Mouse (Mus musculus) retina, postnatal 1 day (tissue): ENCODE results near the gene Zdhhc18.

ENCODE experiments used
- DNase-seq: peaks from one replicate; pipeline ENCODE4 v3.0.0-alpha.2; 2012

The Zdhhc18 gene

GRCm38 (mm10) chr4:133649989-133650699, at the start of gene Zdhhc18:
Zdhhc18 (minus strand) TSS chr4:133650154.
- DNase-seq, result peak; percentile 83

DNA sequence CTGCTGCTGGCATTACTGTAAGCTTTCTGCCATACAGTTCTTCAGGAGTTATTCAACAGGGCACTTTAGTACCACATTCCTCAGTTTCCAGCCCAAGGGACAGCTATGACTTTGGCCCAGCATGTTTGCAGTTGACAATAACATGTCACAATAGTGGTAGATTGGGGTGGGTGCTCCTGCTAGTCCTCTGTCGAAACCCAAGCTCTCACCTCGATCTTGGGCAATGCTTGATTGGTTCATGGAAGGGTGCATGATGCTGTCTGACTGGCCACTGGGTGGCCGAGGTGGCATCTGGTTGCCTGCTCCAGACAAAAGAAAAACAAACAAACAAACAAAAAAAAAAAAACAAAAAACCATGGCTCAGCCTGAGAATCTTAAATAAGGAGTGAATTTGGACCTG, 45.4 kb upstream of the Zdhhc18 start:
- DNase-seq, result no peak

DNA sequence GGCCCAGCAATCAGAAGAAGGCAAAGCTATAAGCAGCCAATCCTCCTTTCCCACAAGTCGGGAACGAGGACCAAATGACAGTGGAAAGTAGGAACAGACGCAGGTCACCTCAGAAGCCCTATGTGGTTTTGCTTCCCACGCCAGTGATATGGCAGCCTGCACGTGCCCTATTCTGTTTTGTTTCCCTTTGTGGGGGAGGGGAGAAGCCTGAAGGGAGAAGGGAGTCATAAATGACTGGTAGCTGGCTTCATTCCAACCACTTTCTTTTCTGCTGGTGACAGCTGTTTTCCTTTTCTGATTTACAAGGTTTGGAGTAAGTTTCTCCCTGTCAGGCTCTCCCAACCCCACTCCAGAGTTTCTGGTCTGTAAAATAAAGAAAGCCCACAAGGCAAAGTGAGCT, 40.3 kb upstream of the Zdhhc18 start:
- peak; percentile 19 for DNase-seq

DNA sequence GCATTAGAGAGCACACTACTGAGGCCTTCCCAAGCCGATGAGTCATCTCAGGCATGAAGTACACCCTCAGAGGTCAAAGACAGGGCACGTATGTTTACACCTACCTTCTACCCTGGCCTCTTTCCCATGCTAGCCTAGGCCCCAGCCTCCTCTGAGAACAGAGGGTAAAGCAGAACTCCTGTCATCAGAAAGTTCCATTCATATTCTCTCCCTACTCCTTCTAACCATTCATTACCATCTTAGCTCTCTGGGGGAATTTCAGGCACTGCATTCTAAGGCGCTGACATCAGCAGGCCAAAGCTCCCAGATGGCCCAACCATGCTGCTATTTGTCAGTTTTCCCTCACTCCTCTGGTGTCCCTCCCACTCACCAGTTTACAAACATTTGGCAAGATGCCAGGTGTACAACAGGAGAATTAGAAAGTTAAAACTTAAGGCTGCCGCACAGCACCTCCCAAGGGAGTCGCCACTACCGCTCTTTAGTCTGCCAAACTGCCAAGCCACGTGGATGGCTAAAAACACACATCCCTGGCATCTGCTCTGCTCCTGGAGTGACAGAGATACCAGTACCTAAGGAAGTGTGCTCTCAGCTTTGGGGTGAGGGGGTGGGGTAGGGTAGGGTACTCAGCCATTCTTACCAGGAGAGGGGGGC, 38.6 kb upstream of the Zdhhc18 start:
- DNase-seq, result no peak

DNA sequence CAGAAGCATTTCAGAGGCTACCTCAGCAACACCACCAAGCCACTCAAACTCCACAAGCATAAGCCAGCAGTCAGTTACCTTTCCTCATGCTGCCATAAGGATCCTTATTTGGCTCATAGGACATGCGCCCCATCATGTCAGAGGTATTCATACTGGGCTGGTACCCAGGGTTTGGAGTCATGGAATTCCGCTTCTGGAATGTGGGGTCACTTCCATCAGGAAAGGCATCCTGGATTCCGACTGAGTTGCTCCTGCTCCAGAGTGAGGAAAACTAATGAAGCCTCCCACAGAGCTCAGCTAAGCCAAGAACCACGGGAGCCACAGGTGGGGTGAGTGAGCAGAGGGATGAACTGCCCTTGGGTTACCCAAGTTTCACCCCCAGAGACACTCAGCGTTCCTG, 37.2 kb upstream of the Zdhhc18 start:
- DNase-seq, result no peak

DNA sequence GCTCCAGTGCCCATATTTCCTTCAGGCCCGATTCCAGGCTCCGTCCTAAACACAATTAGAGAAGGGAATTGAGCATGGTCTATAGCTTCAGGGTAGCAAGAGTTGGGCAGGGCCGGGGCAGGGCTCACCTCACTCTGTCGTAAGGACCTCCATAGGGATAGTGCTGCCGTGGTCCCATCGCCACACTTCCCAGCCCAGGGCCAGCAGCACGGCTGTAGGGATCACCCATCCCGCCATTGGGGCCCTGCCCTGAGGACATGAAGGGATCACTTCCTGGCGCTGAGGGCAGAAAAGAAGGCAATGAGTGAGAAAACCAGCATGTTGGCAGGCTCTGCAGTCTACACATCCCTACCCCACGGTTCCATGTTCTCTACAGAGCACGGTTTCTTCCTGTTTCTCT, 36.6 kb upstream of the Zdhhc18 start:
- no peak for DNase-seq

DNA sequence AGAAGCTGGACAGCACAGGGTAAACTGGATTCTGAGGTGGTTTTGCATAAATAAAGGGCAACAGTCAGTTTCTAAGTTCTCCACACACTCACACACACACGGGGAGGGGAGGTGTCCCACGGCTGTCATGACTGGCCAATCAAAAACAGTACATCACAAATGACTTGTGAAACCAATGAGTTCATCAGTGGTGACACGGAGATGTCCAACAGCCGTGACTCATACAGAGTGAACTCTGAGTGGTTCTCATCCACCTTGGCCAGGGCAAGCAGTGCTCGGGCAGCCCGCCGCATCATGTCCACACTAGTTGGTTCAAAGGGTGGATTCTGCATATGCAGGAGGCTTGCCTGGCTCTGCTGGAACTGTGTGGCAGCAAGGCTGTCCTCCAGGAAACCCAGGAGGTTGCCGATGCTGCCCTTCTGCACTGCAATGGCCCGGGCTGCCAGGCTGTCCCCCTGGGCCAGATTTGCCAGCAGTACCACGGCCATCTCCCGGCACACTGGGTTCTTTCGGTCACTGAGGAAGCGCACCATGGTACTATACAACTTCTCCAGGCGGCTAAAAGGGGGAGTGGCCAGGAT, 30.3 kb upstream of the Zdhhc18 start:
- no peak for DNase-seq

- no peak for DNase-seq
Measured at GRCm38 (mm10) chr4:133679629-133680028, 29.7 kb upstream of the Zdhhc18 start.

- no peak for DNase-seq
Measured at GRCm38 (mm10) chr4:133677266-133677665, 27.3 kb upstream of the Zdhhc18 start.

DNA sequence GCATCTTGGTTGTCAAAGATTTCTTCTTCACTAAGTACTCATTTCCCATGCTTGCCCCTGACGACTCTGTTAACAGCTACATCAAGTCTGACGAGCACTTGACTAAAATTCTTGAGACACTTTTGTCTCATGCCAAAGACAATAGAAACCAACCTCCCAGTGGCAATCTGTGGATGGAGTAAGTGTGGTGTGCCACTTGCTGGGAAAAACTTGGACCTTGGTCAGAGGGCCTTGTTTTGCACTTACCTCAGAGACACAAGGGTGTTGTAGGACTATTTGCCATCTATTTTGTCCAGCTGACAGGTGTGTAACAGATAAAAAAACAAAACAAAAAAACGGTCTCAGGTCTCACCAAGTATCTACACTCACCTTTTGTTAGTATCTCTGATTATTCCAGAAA, 26.2 kb upstream of the Zdhhc18 start:
- no peak for DNase-seq

DNA sequence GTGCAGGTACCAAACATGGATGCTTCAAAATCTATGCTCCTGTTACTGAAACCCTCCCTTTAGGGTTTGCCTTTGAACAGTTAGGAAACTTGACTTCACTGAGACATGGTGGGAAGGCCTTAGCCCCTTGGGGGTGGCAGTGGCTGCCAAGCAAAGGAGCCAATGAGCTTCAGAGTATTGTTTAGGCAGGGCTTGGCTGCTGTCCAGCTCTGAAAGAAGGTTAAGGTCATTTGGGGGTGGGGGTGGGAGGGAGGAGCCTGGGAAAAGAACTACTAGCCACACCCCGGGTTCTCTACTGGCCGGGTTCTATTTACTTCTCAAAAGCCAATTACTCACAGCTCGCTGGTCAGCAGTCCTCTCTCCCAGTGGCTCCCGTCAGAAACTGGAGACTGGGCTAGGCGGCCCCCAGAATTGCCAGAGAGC, 25.7 kb upstream of the Zdhhc18 start:
- DNase-seq, result peak; percentile 93

GRCm38 (mm10) chr4:133674331-133674695, 24.4 kb upstream of the Zdhhc18 start:
- DNase-seq, result no peak

DNA sequence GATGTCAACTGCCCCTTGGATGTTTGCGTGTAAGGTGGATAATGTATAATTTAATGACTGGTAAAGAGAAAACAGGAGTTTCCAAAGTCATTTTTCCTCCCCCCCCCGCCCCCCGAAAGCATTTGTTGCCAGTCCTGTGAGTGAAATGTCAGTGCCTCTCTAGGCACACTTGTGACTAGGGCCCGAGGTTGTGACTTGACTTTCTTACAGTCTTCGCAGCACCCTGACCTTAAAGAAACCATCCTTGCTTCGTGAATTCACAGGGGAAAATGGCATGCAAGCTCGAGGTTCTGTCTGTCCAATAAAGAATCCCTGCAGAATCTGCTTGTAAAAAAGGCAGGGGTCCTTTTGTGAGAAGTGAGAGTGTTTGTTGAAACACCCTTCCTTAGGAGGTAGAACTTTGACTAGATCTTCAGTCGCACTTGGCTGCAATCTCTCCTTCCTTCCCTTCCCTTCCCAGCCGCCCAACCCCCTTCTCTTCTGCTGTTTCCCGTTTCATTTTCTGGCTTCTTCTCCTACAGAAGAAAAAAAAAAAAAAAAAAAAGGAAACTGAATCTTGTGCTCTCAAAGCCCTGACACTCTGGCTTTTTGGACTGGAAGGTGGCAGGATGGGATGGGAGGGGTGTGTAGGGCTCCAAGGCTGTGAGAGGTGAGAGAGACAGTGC, 23.8 kb upstream of the Zdhhc18 start:
- no peak for DNase-seq

DNA sequence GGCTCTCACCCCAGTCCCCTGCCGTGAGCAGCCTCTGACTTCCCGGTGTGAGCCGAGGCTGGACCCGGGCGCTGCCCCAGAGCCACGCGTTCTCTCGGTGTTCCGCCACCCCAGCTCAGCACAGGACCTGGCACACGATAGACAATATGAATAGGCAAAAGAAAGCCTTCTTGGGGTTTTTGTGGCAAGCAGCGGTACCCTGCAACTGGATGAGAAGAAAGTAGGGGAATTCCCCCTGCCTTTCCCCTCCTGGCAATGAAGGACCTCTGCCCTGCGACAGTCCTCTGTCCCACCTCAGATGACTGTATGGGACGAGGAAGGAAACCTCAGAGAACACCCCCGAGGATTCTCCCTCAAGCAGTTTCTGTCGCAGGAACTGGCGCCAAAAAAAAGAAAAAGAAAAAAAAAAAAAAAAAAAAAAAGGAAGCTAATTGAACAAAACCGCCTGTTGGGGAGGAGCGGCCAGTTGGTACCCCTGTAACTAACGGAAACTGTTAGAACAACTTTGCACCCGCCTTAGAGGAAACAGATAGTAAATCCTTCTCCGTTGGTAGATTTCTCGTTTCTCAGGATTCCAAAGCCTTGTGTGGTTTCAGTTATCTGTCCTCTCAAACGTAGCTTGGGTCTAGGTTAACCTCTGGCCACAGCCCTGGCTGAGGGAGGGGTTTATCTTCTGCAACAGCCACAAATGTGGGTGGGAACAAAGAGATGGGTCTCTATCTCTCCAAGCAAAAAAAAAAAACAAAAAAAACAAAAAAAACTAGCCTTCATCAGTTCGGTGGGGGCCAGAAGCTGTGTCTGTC, 23.1 kb upstream of the Zdhhc18 start:
- DNase-seq, result peak; percentile 30

DNA sequence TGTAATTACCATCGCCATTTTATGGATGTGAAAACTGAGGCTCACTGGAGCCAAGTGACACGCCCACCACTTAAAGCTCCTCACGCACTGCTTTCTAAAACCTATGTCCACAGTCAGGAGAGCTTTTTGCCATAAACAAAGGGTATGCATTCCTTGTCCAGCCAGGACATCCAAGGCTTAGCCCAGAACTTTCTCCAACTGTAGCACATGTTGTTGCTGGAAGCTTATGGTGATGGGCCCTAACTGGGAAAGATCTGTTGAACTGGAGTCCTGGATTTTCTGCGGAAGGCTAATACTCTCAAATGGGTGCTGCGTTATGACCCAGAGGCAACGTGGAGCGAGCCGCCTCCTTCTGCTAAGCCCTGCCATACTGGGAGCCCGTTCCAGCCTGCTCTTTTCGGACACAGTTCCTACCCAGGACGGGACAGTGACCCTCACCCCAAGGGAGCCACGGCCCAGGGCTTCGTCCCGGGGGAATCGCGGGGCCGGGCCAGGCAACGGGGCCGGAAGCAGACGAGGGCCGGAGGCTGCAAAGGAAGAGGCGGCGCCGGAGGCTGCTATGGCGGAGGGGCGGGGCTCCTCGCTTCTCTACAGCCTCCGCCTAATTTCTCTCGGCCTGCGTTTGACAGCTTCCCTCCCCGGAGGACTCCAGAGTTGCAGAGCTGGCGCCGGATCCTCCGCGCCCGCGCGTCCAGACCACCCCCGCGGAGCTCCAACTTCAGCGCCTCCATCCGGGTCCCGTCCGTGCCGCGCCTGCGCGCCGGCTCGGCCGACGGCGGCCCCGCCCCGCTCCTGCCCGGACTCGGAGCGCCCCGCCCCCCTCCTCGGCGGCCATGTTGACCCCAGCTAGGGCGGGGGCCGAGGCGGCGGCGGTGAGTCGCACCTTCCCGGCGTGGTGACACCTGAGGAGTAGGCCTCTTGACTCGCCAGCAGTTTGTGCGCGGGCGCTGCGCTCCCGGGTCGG, 22.2 kb upstream of the Zdhhc18 start, which contains the start of gene Pigv:
Gene Pigv (minus strand): TSS at position 767 of the 964 bp plus-strand sequence.
- DNase-seq, result peak; percentile 92

DNA sequence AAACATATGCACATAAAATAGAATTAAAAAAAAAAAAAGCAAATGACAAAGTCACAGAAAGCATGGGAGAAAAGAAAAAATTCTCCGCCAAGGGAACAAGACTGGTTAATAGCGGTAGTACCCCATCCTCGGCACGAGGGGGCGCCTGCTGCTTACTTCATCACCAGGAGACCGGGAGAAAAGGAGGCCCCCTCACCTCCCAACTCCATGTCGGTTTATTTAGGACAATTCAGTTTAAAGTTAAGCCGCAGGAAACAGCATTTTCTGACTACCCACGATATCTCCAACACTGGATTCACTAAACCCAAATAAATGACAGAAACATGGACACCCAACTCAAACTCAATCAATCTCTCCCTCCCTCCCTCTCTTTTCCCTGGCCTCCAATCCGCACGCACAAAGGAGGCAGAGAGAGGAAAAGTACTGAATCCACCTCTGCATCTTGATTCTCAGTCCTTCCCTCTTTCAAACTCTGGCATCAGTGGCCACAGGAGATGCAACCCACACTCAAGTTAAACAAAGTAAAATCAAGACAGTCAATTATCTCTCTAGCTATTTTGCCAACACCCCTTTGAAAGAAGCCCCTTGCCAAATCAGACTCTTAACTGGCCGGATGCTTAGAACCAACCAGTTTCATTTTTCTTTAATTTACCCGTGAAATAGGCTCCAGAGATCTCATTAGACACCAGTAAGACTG, 21.4 kb upstream of the Zdhhc18 start:
- DNase-seq, result peak; percentile 86

DNA sequence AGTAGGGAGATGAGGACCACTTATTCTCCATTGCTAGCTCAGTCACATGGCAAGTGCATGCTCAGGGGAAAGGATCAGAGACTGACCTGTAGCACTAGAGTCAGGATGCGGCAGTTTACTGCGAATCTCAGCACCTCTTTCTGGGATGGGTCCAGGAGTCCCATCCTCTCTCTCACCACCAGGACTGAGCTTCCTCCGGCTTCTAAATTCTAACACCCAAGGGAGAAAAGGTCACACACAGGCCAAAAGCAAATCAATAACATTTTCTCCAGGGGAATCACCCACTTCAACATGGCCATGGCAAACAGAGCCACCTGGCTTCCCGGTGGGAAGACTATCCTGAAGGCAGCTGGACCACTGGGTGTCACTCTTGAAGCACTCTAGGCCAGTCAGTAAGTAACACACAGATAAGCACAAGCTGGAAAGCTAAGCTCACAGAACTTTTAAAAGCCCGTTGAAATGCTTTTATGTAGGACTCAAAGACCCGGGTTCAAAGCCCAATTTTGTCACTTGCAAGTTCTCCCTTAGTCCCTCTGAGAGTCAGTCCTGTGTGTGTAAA, 19.8 kb upstream of the Zdhhc18 start:
- DNase-seq, result no peak

DNA sequence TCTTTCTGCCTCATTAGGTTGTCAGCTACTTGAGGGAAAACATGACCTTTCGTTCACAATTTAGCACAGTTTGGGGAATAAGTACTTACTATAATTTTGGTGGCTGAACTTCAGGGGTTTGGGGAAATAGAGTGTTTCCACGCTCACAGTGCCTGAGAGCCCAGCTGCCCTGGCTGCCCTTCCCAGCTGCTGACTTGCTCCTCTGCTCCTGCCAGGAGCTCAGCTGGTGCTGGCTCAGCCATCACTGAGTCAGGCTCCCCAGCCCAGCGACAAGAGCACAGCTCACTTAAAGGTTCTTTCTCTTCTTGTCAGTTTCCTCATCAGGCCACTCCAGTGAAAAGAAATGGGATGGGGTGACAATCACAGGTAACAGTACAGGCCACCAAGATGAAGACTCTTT, 18.6 kb upstream of the Zdhhc18 start:
- DNase-seq, result no peak

- no peak for DNase-seq
Measured at GRCm38 (mm10) chr4:133666199-133666598, 16.2 kb upstream of the Zdhhc18 start.

- no peak for DNase-seq
Measured at GRCm38 (mm10) chr4:133665118-133665517, 15.2 kb upstream of the Zdhhc18 start.

GRCm38 (mm10) chr4:133662945-133663344, 13.0 kb upstream of the Zdhhc18 start:
- DNase-seq, result no peak
